Mouse (Mus musculus): ENCODE measurements around the gene Cyp2j6. TPM values are rescaled to one million over a fixed set of nuclear protein-coding genes. Genes with fewer than 3 reads are reported as not detected.

Gene Cyp2j6
- total RNA-seq, 2 experiments from 2014 or later, result 1.8 to 3.0 TPM

Other genes with a start within 250 kb of the Cyp2j6 start
- gene Cyp2j11, start 205.0 kb downstream of the Cyp2j6 start, total RNA-seq (2021), result not detected
- gene Cyp2j8, start 46.3 kb downstream of the Cyp2j6 start, total RNA-seq (2021), result not detected
- gene Cyp2j9, start 37.9 kb upstream of the Cyp2j6 start, total RNA-seq (2021), result 1 to 10 TPM in 1 of 2 experiments, under 1 TPM in 1; 0.78 to 1.3 TPM
- gene Cyp2j5, start 110.5 kb upstream of the Cyp2j6 start, total RNA-seq (2021), result not detected
- not detected for gene Gm12695, start 231.5 kb upstream of the Cyp2j6 start, total RNA-seq (2021)

Data from gastrocnemius, postnatal 14 days (tissue).